In the genomic region with DNA sequence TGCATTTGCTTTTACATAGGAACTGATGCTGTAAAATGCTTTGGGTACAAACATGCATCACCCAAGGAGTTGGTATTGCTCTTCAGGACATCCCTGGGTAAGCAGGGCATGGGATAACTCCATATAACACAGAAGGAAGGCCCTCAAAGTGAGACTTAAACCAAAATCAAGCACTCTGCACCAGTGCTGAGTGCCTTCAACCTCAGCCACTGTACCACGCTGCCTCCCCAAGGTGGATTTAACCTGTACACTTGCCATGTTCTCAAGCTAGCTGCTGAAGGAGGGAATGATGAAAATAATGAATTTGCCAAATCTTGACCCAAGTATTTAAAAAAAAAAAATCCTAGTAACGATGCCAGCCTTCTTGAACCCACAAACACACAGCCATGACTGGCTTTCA, we compare ENCODE assay signal across 7 mouse cellular contexts. TPM values are rescaled to one million over a fixed set of nuclear protein-coding genes. Genes with fewer than 3 reads are reported as not detected.
DNase-seq lines count a peak whose midpoint lies in the region; ATAC-seq and TF ChIP-seq lines count a peak whose summit lies in the region.

No protein-coding gene starts in this region.

- no peak for DNase-seq in lung, postnatal 0 days (ENCODE audit: low spot score)
- no peak for DNase-seq in lung, postnatal 25 days (ENCODE audit: low spot score)
- peak; percentile 6 for DNase-seq in embryo, embryonic 9.5 days (ENCODE audit: extremely low spot score)
- no peak for DNase-seq in natural killer cell, adult 2 months (ENCODE audit: low spot score in 2 of 2)
- DNase-seq in gastrocnemius, postnatal 14 days: no peak

- H3K27ac ChIP-seq in lung, postnatal 0 days (ENCODE audit: low read length): no peak overlapping the region
- no peak overlapping the region for H3K27ac ChIP-seq in intestine, embryonic 16.5 days (ENCODE audit: low read length)
- no peak overlapping the region for H3K27ac ChIP-seq in neural tube, embryonic 14.5 days (ENCODE audit: low read depth, low read length)

- H3K4me2 ChIP-seq in lung, postnatal 0 days (replicated peaks; ENCODE audit: low read depth, low read length): peak overlapping the region; percentile 66; the same call in 1 of the 2 replicates
- H3K4me2 ChIP-seq in intestine, embryonic 16.5 days (ENCODE audit: low read depth, low read length): peak overlapping the region; percentile 45
- H3K4me2 ChIP-seq in neural tube, embryonic 14.5 days (ENCODE audit: low read depth, low read length): peak overlapping the region; percentile 75

- intact Hi-C loops in gastrocnemius, postnatal 14 days (cut with DNase I; ENCODE audit: low total_unique reads): no loop called here

- H3K4me1 ChIP-seq in lung, postnatal 0 days (ENCODE audit: insufficient read depth, low read depth, low read length): peaks cover 3% of the 10 kb centered on the region; the same call in 1 of the 2 replicates
- H3K4me1 ChIP-seq in intestine, embryonic 16.5 days (ENCODE audit: control insufficient read depth, insufficient read depth, low read length): peaks cover 7% of the 10 kb centered on the region
- H3K4me1 ChIP-seq in neural tube, embryonic 14.5 days (ENCODE audit: control insufficient read depth, insufficient read depth, low read length): 0 out of 2 replicates have a peak, but pooled peaks cover 2% of the 10 kb centered on the region

- H3K4me3 ChIP-seq in lung, postnatal 0 days (ENCODE audit: low read depth, low read length): no peak overlapping the region
- peak overlapping the region; percentile 78 for H3K4me3 ChIP-seq in intestine, embryonic 16.5 days (ENCODE audit: low read length)
- H3K4me3 ChIP-seq in neural tube, embryonic 14.5 days (ENCODE audit: low read depth, low read length): peak overlapping the region; percentile 70

- H3K36me3 ChIP-seq in lung, postnatal 0 days (ENCODE audit: insufficient read depth, low read length): no peaks in the 10 kb centered on the region
- no peaks in the 10 kb centered on the region for H3K36me3 ChIP-seq in intestine, embryonic 16.5 days (ENCODE audit: control insufficient read depth, insufficient read depth, low read length)
- no peaks in the 10 kb centered on the region for H3K36me3 ChIP-seq in neural tube, embryonic 14.5 days (ENCODE audit: control insufficient read depth, insufficient read depth, low read length)

- ATAC-seq in lung, postnatal 0 days: no peak
- ATAC-seq in intestine, embryonic 16.5 days: no peak
- ATAC-seq in neural tube, embryonic 14.5 days (ENCODE audit: low read depth): no peak

- peak; percentile 4; the same call in 1 of the 2 replicates for TF ChIP-seq CTCF in lung, postnatal 0 days (IDR thresholded peaks at IDR 0.05)

- H3K9me3 ChIP-seq in lung, postnatal 0 days (ENCODE audit: low read length): no peaks in the 10 kb centered on the region
- H3K9me3 ChIP-seq in intestine, embryonic 16.5 days (ENCODE audit: control insufficient read depth, low read length): no peaks in the 10 kb centered on the region
- H3K9me3 ChIP-seq in neural tube, embryonic 14.5 days (ENCODE audit: control insufficient read depth, low read length): no peaks in the 10 kb centered on the region

- WGBS in lung, postnatal 0 days: 42% methylated on average over 2 of the region's 2 CpGs
- WGBS in intestine, embryonic 16.5 days: 61% methylated on average over 2 of the region's 2 CpGs
- WGBS in neural tube, embryonic 14.5 days: 54% methylated on average over 2 of the region's 2 CpGs

- H3K9ac ChIP-seq in lung, postnatal 0 days (replicated peaks; ENCODE audit: low read depth): no peak overlapping the region
- H3K9ac ChIP-seq in intestine, embryonic 16.5 days (ENCODE audit: low read depth, low read length): peak overlapping the region; percentile 82; the same call in 1 of the 2 replicates
- H3K9ac ChIP-seq in neural tube, embryonic 14.5 days (replicated peaks; ENCODE audit: low read depth, low read length): no peak overlapping the region

- no peak for TF ChIP-seq EP300 in lung, postnatal 0 days (IDR thresholded peaks at IDR 0.05)

- no peaks in the 10 kb centered on the region for H3K27me3 ChIP-seq in lung, postnatal 0 days (replicated peaks; ENCODE audit: insufficient read depth, low read length)
- no peaks in the 10 kb centered on the region for H3K27me3 ChIP-seq in intestine, embryonic 16.5 days (replicated peaks; ENCODE audit: control insufficient read depth, insufficient read depth, low read length)
- H3K27me3 ChIP-seq in neural tube, embryonic 14.5 days (ENCODE audit: control insufficient read depth, insufficient read depth, low read length): no peaks in the 10 kb centered on the region

RNA-seq across cellular contexts. Expression of a gene that starts 1.3 kb away (rescaled TPM):
- polyA plus RNA-seq in lung, postnatal 0 days (2015; fragmentation: Nextera tagmentation; extraction: Ambion mirVana): 8.2 and 10.1 TPM in 2 replicates
- 3.7 and 4.3 TPM in 2 replicates for polyA plus RNA-seq in intestine, embryonic 16.5 days (2015; fragmentation: Nextera tagmentation; extraction: Ambion mirVana)
- polyA plus RNA-seq in neural tube, embryonic 14.5 days (2014; fragmentation: Nextera tagmentation; extraction: Ambion mirVana): 12.7 and 13.1 TPM in 2 replicates
- 10 to 100 TPM in 1 of 2 experiments, 1 to 10 TPM in 1; 9.2 to 10.9 TPM for total RNA-seq in gastrocnemius, postnatal 14 days (2021)
